Mouse (Mus musculus) G1E (cell line): ENCODE results near the gene Nfe2l2.

Experiments
- CTCF ChIP-seq: IDR thresholded peaks from 2 replicates; pipeline ENCODE4 v1.5.1; 2012; ENCODE audit warnings: low read depth, low read length, inconsistent platforms, mixed read lengths
- GATA1 ChIP-seq: IDR thresholded peaks from 2 replicates; pipeline ENCODE4 v1.6.1; 2012; ENCODE audit warnings: borderline replicate concordance, low read length, inconsistent platforms, mixed read lengths
- POLR2AphosphoS5 ChIP-seq: IDR thresholded peaks from 2 replicates; pipeline ENCODE4 v1.6.1; 2012; ENCODE audit warnings: low read depth, low read length, inconsistent platforms; ENCODE audit not compliant: insufficient replicate concordance
- TAL1 ChIP-seq: conservative IDR thresholded peaks from 2 replicates; pipeline ENCODE4 v1.6.1; 2012; ENCODE audit warnings: low read depth, low read length, inconsistent platforms, mixed read lengths

- TF ChIP-seq CTCF (no peak), GATA1 (no peak), POLR2AphosphoS5 (no peak), TAL1 (no peak)
Observed at GRCm38 (mm10) chr2:75658727-75659628, 45.5 kb downstream of the Nfe2l2 start, which contains the start of gene Hnrnpa3.
